Mouse (Mus musculus): ENCODE data around the gene Hcrtr1. TPM values are rescaled to one million over a fixed set of nuclear protein-coding genes. Genes with fewer than 3 reads are reported as not detected.

Hcrtr1 gene
- polyA plus RNA-seq, 1 experiment from 2014 or later: 0.21 TPM

GRCm38 (mm10) chr4:130167321-130167720 lies 28.2 kb upstream of the Hcrtr1 start:
- peaks cover 62% of the 10 kb centered on the region for H3K4me1 ChIP-seq
- no peak overlapping the region for H3K27ac ChIP-seq
- H3K27me3 ChIP-seq: peaks cover 24% of the 10 kb centered on the region
- peak overlapping the region; percentile 34 for H3K4me2 ChIP-seq
- no peaks in the 10 kb centered on the region for H3K36me3 ChIP-seq
- ATAC-seq (ENCODE audit: insufficient number of reproducible peaks, insufficient read depth, low FRiP score, low TSS enrichment, low read depth): no peak
- H3K9ac ChIP-seq: 0 out of 2 replicates have a peak overlapping the region, but pooled peaks have one; percentile 11
- peak overlapping the region; percentile 10; the same call in 1 of the 2 replicates for H3K4me3 ChIP-seq
- 56% methylated on average over 22 of the region's 22 CpGs for WGBS
- no peaks in the 10 kb centered on the region for H3K9me3 ChIP-seq

- peak overlapping the region; percentile 0; the same call in 1 of the 2 replicates for H3K9ac ChIP-seq
- no peaks in the 10 kb centered on the region for H3K36me3 ChIP-seq
- peak overlapping the region; percentile 62; the same call in 1 of the 2 replicates for H3K27ac ChIP-seq
- H3K4me3 ChIP-seq: no peak overlapping the region
- H3K4me2 ChIP-seq: peak overlapping the region; percentile 4
- H3K4me1 ChIP-seq: peaks cover 59% of the 10 kb centered on the region
- no peak for ATAC-seq (ENCODE audit: insufficient number of reproducible peaks, insufficient read depth, low FRiP score, low TSS enrichment, low read depth)
- 60% methylated on average over 8 of the region's 8 CpGs for WGBS
- peaks cover 30% of the 10 kb centered on the region for H3K27me3 ChIP-seq
- H3K9me3 ChIP-seq: no peaks in the 10 kb centered on the region
Observed at GRCm38 (mm10) chr4:130166592-130166991, 27.4 kb upstream of the Hcrtr1 start.

- peaks cover 55% of the 10 kb centered on the region for H3K4me1 ChIP-seq
- H3K4me2 ChIP-seq: peak overlapping the region; percentile 4; the same call in 1 of the 2 replicates
- WGBS: 64% methylated on average over 17 of the region's 18 CpGs
- peaks cover 35% of the 10 kb centered on the region for H3K27me3 ChIP-seq
- H3K9ac ChIP-seq: peak overlapping the region; percentile 0; the same call in 1 of the 2 replicates
- peak overlapping the region; percentile 28; the same call in 1 of the 2 replicates for H3K27ac ChIP-seq
- ATAC-seq (ENCODE audit: insufficient number of reproducible peaks, insufficient read depth, low FRiP score, low TSS enrichment, low read depth): no peak
- no peaks in the 10 kb centered on the region for H3K36me3 ChIP-seq
- no peak overlapping the region for H3K4me3 ChIP-seq
- H3K9me3 ChIP-seq: no peaks in the 10 kb centered on the region
Observed at GRCm38 (mm10) chr4:130166061-130166460, 26.9 kb upstream of the Hcrtr1 start.

GRCm38 (mm10) chr4:130164121-130164520 lies 25.0 kb upstream of the Hcrtr1 start:
- no peaks in the 10 kb centered on the region for H3K36me3 ChIP-seq
- no peak overlapping the region for H3K4me3 ChIP-seq
- H3K27me3 ChIP-seq: peaks cover 38% of the 10 kb centered on the region
- peaks cover 55% of the 10 kb centered on the region for H3K4me1 ChIP-seq
- no peak overlapping the region for H3K27ac ChIP-seq
- ATAC-seq (ENCODE audit: insufficient number of reproducible peaks, insufficient read depth, low FRiP score, low TSS enrichment, low read depth): no peak
- no peaks in the 10 kb centered on the region for H3K9me3 ChIP-seq
- WGBS: 73% methylated on average over 6 of the region's 6 CpGs
- no peak overlapping the region for H3K9ac ChIP-seq
- no peak overlapping the region for H3K4me2 ChIP-seq

- no peak for ATAC-seq (ENCODE audit: insufficient number of reproducible peaks, insufficient read depth, low FRiP score, low TSS enrichment, low read depth)
- Histone ChIP-seq H3K9me3 (no peaks in the 10 kb centered on the region), H3K4me2 (peak overlapping the region; percentile 50), H3K9ac (peak overlapping the region; percentile 66), H3K4me1 (peaks cover 51% of the 10 kb centered on the region), H3K27ac (0 out of 2 replicates have a peak overlapping the region, but pooled peaks have one; percentile 28), H3K27me3 (peaks cover 38% of the 10 kb centered on the region), H3K36me3 (no peaks in the 10 kb centered on the region), H3K4me3 (peak overlapping the region; percentile 19)
- WGBS: 6% methylated on average over 20 of the region's 20 CpGs
Observed at GRCm38 (mm10) chr4:130163391-130163861, 24.3 kb upstream of the Hcrtr1 start.

GRCm38 (mm10) chr4:130161349-130161748 lies 22.2 kb upstream of the Hcrtr1 start:
- Histone ChIP-seq H3K4me1 (peaks cover 32% of the 10 kb centered on the region), H3K36me3 (no peaks in the 10 kb centered on the region), H3K4me3 (no peak overlapping the region), H3K27me3 (peaks cover 38% of the 10 kb centered on the region), H3K4me2 (no peak overlapping the region), H3K9me3 (no peaks in the 10 kb centered on the region), H3K9ac (no peak overlapping the region), H3K27ac (no peak overlapping the region)
- WGBS: 24% methylated on average over 4 of the region's 4 CpGs
- ATAC-seq (ENCODE audit: insufficient number of reproducible peaks, insufficient read depth, low FRiP score, low TSS enrichment, low read depth): no peak

GRCm38 (mm10) chr4:130156812-130157371 lies 17.7 kb upstream of the Hcrtr1 start:
- WGBS: 64% methylated on average over 12 of the region's 12 CpGs
- H3K27me3 ChIP-seq: peaks cover 28% of the 10 kb centered on the region

GRCm38 (mm10) chr4:130154250-130154649 lies 15.1 kb upstream of the Hcrtr1 start:
- no peaks in the 10 kb centered on the region for H3K36me3 ChIP-seq
- H3K27ac ChIP-seq: no peak overlapping the region
- WGBS: 60% methylated on average over 3 of the region's 3 CpGs
- no peak for ATAC-seq (ENCODE audit: insufficient number of reproducible peaks, insufficient read depth, low FRiP score, low TSS enrichment, low read depth)
- H3K9me3 ChIP-seq: no peaks in the 10 kb centered on the region
- H3K4me3 ChIP-seq: no peak overlapping the region
- H3K4me2 ChIP-seq: no peak overlapping the region
- peaks cover 6% of the 10 kb centered on the region; the same call in 1 of the 2 replicates for H3K4me1 ChIP-seq
- H3K27me3 ChIP-seq: peaks cover 27% of the 10 kb centered on the region
- H3K9ac ChIP-seq: no peak overlapping the region

More at GRCm38 (mm10) chr4:130156812-130157371, 17.7 kb upstream of the Hcrtr1 start:
- H3K36me3 ChIP-seq: no peaks in the 10 kb centered on the region
- peaks cover 6% of the 10 kb centered on the region; the same call in 1 of the 2 replicates for H3K4me1 ChIP-seq
- no peak for ATAC-seq (ENCODE audit: insufficient number of reproducible peaks, insufficient read depth, low FRiP score, low TSS enrichment, low read depth)
- no peak overlapping the region for H3K9ac ChIP-seq
- H3K4me2 ChIP-seq: no peak overlapping the region
- no peak overlapping the region for H3K4me3 ChIP-seq
- H3K27ac ChIP-seq: no peak overlapping the region
- H3K9me3 ChIP-seq: no peaks in the 10 kb centered on the region

- Histone ChIP-seq H3K4me3 (no peak overlapping the region), H3K4me2 (no peak overlapping the region), H3K9ac (no peak overlapping the region), H3K27ac (no peak overlapping the region), H3K27me3 (peaks cover 27% of the 10 kb centered on the region), H3K9me3 (no peaks in the 10 kb centered on the region), H3K36me3 (no peaks in the 10 kb centered on the region), H3K4me1 (no peaks in the 10 kb centered on the region)
- WGBS: 82% methylated on average over 10 of the region's 10 CpGs
- no peak for ATAC-seq (ENCODE audit: insufficient number of reproducible peaks, insufficient read depth, low FRiP score, low TSS enrichment, low read depth)
Observed at GRCm38 (mm10) chr4:130148405-130148804, 9.2 kb upstream of the Hcrtr1 start.

- peaks cover 62% of the 10 kb centered on the region for H3K27me3 ChIP-seq
- H3K4me2 ChIP-seq: no peak overlapping the region
- peaks cover 14% of the 10 kb centered on the region for H3K4me1 ChIP-seq
- no peaks in the 10 kb centered on the region for H3K36me3 ChIP-seq
- H3K27ac ChIP-seq: no peak overlapping the region
- no peak overlapping the region for H3K9ac ChIP-seq
- no peak for ATAC-seq (ENCODE audit: insufficient number of reproducible peaks, insufficient read depth, low FRiP score, low TSS enrichment, low read depth)
- no peak overlapping the region for H3K4me3 ChIP-seq
- H3K9me3 ChIP-seq: no peaks in the 10 kb centered on the region
- 61% methylated on average over 3 of the region's 3 CpGs for WGBS
Observed at GRCm38 (mm10) chr4:130141786-130142185, 2.6 kb upstream of the Hcrtr1 start.

GRCm38 (mm10) chr4:130140992-130141402 lies 1.8 kb upstream of the Hcrtr1 start:
- H3K36me3 ChIP-seq: no peaks in the 10 kb centered on the region
- no peaks in the 10 kb centered on the region for H3K9me3 ChIP-seq
- no peak overlapping the region for H3K4me3 ChIP-seq
- 54% methylated on average over 9 of the region's 9 CpGs for whole genome bisulfite sequencing
- no peak overlapping the region for H3K4me2 ChIP-seq
- no peak overlapping the region for H3K27ac ChIP-seq
- no peak overlapping the region for H3K9ac ChIP-seq
- peaks cover 69% of the 10 kb centered on the region for H3K27me3 ChIP-seq
- peaks cover 14% of the 10 kb centered on the region for H3K4me1 ChIP-seq
- ATAC-seq (ENCODE audit: insufficient number of reproducible peaks, insufficient read depth, low FRiP score, low TSS enrichment, low read depth): no peak
